Mouse (Mus musculus) forebrain, postnatal 0 days (tissue): ENCODE measurements around the gene Krtap11-1. TPM values are rescaled to one million over a fixed set of nuclear protein-coding genes. Genes with fewer than 3 reads are reported as not detected.
A peak's percentile ranks its signal among the peaks of the same experiment; 100 is the strongest.

Source experiments
- ATAC-seq: fragments of 200-750 bp; cut with Nextera tagmentation; 2 replicates; pipeline ENCODE4 v1.8.0; 2017; ENCODE audit warnings: mild to moderate bottlenecking, moderate library complexity
- DNase-seq: peaks from one replicate; pipeline ENCODE4 v3.0.0-alpha.2; 2015
- H3K27ac ChIP-seq: fragments of 300-500 bp; sonication (generic); 2 replicates; pipeline ENCODE4 v1.5.1; 2014; ENCODE audit warnings: low read depth, mild to moderate bottlenecking, antibody characterized with exemption, low read length, moderate library complexity, mixed read lengths
- H3K27me3 ChIP-seq: fragments of 300-500 bp; sonication (generic); 2 replicates; pipeline ENCODE4 v1.6.1; 2014; ENCODE audit warnings: mild to moderate bottlenecking, low read length, mixed read lengths; ENCODE audit not compliant: insufficient read depth
- H3K36me3 ChIP-seq: fragments of 300-500 bp; sonication (generic); 2 replicates; pipeline ENCODE4 v1.6.1; 2014; ENCODE audit warnings: mild to moderate bottlenecking, moderate library complexity; ENCODE audit not compliant: insufficient read depth
- H3K4me1 ChIP-seq: fragments of 300-500 bp; sonication (generic); 2 replicates; pipeline ENCODE4 v1.6.1; 2014; ENCODE audit warnings: antibody characterized with exemption; ENCODE audit not compliant: insufficient read depth
- H3K4me2 ChIP-seq: fragments of 300-500 bp; sonication (generic); 2 replicates; pipeline ENCODE4 v1.6.1; 2014; ENCODE audit warnings: low read depth, mild to moderate bottlenecking, moderate library complexity
- H3K4me3 ChIP-seq: fragments of 300-500 bp; sonication (generic); 2 replicates; pipeline ENCODE4 v1.5.1; 2014; ENCODE audit warnings: low read depth, low read length, mixed read lengths
- H3K9ac ChIP-seq: fragments of 300-500 bp; sonication (generic); 2 replicates; pipeline ENCODE4 v1.6.1; 2014; ENCODE audit warnings: mild to moderate bottlenecking
- H3K9me3 ChIP-seq: fragments of 300-500 bp; sonication (generic); 2 replicates; pipeline ENCODE4 v1.6.1; 2016; ENCODE audit warnings: low read length
- CTCF ChIP-seq: sonication (generic); IDR thresholded peaks from 2 replicates; pipeline ENCODE4 v1.5.1; 2016; ENCODE audit warnings: antibody characterized with exemption, control low read depth, low read depth
- WGBS: fragments of 180-500 bp; shearing (Covaris S2); extraction: QIAGEN DNeasy Blood & Tissue Kit; methylation state at CpG from one replicate; pipeline ENCODE4 v1.1.7; 2014; 5-methylcytosine and 5-hydroxymethylcytosine counted together
- polyA plus RNA-seq: library from polyadenylated mRNA; unstranded; fragments of >200 nt; fragmentation: Nextera tagmentation; extraction: Ambion mirVana; gene quantifications from 2 replicates; pipeline ENCODE4 v1.2.1, GENCODE M21; 2015
- total RNA-seq: library from RNA; depleted of rRNA; stranded (reverse); fragments of >200 nt; gene quantifications from 2 replicates; pipeline ENCODE4 v1.2.3, GENCODE M21; 2014; rRNA removed

Krtap11-1 gene
- total RNA-seq (not detected in 2 replicates), polyA plus RNA-seq (not detected in 2 replicates)

- no peaks in the 10 kb centered on the region for H3K27me3 ChIP-seq
- DNase-seq (no peak), ATAC-seq (no peak)
- WGBS: 93% methylated on average over 5 of the region's 5 CpGs
- H3K27ac ChIP-seq: no peak within 1 kb of the TSS
- no peaks in the 10 kb centered on the region for H3K4me1 ChIP-seq
- H3K4me2 ChIP-seq: no peak within 1 kb of the TSS
- no peaks in the 10 kb centered on the region for H3K9me3 ChIP-seq
- H3K9ac ChIP-seq: no peak within 1 kb of the TSS
- no peaks in the 10 kb centered on the region for H3K36me3 ChIP-seq
- no peak for TF ChIP-seq CTCF
- H3K4me3 ChIP-seq: no peak within 1 kb of the TSS
Measured at GRCm38 (mm10) chr16:89571083-89571482, at the start of gene Krtap11-1. TSS of gene Krtap11-1 (minus strand) at chr16:89571183.

DNA sequence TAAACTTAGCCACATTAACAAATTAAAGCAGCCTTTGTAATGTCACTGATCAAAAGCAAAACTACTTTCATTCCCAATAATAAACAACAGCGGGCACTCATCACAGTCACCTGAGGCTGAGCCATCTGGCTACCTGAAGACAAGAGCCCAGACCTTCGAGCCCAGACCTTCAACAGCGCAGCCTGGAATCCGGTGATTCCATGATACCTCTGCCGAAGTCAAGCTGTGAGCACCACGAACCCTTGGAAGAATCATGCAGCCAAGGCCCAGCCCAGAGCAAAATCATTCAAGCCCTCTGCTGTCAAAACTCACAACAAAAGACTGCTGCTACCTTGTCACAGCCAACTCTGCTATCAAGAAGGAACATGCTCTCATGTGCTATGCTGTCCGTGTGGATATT, 47.2 kb upstream of the Krtap11-1 start:
- H3K9me3 ChIP-seq: no peaks in the 10 kb centered on the region
- no peak for ATAC-seq
- no peaks in the 10 kb centered on the region for H3K36me3 ChIP-seq
- no peak overlapping the region for H3K4me3 ChIP-seq
- no peak overlapping the region for H3K27ac ChIP-seq
- no peak overlapping the region for H3K4me2 ChIP-seq
- H3K27me3 ChIP-seq: no peaks in the 10 kb centered on the region
- no peak for DNase-seq
- no peak overlapping the region for H3K9ac ChIP-seq
- no peak for TF ChIP-seq CTCF
- H3K4me1 ChIP-seq: no peaks in the 10 kb centered on the region
- WGBS: 92% methylated on average over 7 of the region's 7 CpGs

DNA sequence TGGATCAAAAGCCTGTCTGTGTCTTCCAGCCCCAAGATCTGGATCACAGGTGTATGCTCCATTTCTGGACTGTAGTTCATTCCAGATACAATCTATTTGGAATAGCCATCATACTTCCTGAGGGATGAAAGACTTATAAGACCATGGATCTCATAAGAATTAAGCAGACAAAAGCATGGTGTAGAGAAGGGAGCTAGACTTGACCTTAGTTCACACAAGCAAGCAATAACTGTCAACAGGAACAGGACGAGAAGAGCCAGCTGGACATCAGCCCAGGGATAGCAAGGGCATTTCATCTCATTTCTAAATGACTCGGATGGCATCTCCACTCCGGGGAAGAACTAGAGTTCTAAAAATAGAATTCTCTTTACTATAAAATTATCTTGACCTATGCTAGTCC, 46.3 kb upstream of the Krtap11-1 start:
- no peak for DNase-seq

DNA sequence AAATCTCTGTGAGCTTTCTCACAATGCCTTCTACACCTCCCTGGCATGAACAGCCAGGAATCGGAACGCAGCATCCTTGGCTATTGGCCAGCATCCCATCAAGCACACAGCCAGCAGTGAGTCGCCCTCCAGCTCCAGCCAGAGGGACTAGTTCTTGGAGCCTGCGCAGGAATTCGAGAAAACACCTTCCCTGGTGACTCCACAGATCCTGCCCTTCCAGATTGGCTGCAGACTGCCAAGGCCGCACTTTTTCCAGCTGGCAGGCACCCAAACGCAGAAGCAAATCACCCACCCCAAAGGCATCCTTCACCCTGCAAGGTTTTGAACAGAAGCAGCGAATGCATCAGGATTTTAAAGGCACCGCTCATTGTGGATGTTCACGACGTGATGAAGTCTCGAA, 42.7 kb upstream of the Krtap11-1 start:
- no peaks in the 10 kb centered on the region for H3K36me3 ChIP-seq
- no peak for TF ChIP-seq CTCF
- no peak for ATAC-seq
- H3K4me2 ChIP-seq: no peak overlapping the region
- no peak overlapping the region for H3K4me3 ChIP-seq
- no peak overlapping the region for H3K27ac ChIP-seq
- no peaks in the 10 kb centered on the region for H3K9me3 ChIP-seq
- WGBS: 50% methylated on average over 12 of the region's 12 CpGs
- no peaks in the 10 kb centered on the region for H3K27me3 ChIP-seq
- no peaks in the 10 kb centered on the region for H3K4me1 ChIP-seq
- DNase-seq: peak; percentile 13
- H3K9ac ChIP-seq: no peak overlapping the region

More for the DNA sequence above, 46.3 kb upstream of the Krtap11-1 start:
- no peak overlapping the region for H3K9ac ChIP-seq
- no peaks in the 10 kb centered on the region for H3K36me3 ChIP-seq
- no peak overlapping the region for H3K27ac ChIP-seq
- no peak overlapping the region for H3K4me3 ChIP-seq
- H3K27me3 ChIP-seq: no peaks in the 10 kb centered on the region
- no peak overlapping the region for H3K4me2 ChIP-seq
- WGBS: 74% methylated on average over 3 of the region's 3 CpGs
- TF ChIP-seq CTCF: no peak
- no peaks in the 10 kb centered on the region for H3K4me1 ChIP-seq
- no peak for ATAC-seq
- no peaks in the 10 kb centered on the region for H3K9me3 ChIP-seq

- WGBS: 66% methylated on average over 4 of the region's 4 CpGs
- Histone ChIP-seq H3K27me3 (no peaks in the 10 kb centered on the region), H3K9me3 (no peaks in the 10 kb centered on the region), H3K4me1 (no peaks in the 10 kb centered on the region), H3K4me2 (no peak overlapping the region), H3K27ac (no peak overlapping the region), H3K4me3 (no peak overlapping the region), H3K36me3 (no peaks in the 10 kb centered on the region), H3K9ac (no peak overlapping the region)
- no peak for DNase-seq
- no peak for TF ChIP-seq CTCF
- no peak for ATAC-seq
Measured at GRCm38 (mm10) chr16:89608791-89609185, 37.8 kb upstream of the Krtap11-1 start.

DNA sequence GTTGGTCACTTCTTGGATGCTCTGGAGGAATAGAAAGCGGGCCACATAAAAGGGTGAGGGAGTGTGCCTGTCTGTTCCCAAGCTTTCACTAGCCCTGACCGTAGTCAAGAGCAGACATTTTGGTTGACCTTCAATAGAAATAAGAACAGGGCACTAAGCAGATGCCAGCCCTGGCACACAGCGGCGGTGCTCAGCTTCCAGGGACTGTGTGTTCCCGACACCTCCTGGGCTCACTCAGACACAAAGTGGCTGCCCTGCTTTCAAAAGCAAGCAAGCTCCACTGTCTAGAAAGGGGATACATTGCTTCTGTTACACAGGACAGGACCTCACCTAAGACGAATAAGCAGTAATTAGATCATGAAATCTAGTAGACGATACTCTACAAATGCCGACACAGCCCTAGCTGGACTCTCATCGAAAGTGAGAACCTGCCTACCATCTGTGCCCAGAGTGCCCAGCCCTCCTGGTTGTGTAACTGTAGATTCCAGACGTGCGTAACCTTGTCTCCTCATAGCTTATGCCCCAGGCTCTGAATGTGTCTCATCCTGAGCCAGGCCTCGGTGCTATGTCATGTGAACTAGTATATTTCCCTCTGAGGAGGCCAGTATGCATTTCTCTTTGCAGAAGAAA, 37.3 kb upstream of the Krtap11-1 start:
- ATAC-seq: no peak
- Histone ChIP-seq H3K9ac (no peak overlapping the region), H3K27me3 (no peaks in the 10 kb centered on the region), H3K36me3 (no peaks in the 10 kb centered on the region), H3K4me2 (no peak overlapping the region), H3K9me3 (no peaks in the 10 kb centered on the region), H3K4me3 (no peak overlapping the region), H3K27ac (no peak overlapping the region), H3K4me1 (no peaks in the 10 kb centered on the region)
- no peak for DNase-seq
- no peak for TF ChIP-seq CTCF
- WGBS: 94% methylated on average over 12 of the region's 12 CpGs

GRCm38 (mm10) chr16:89606951-89607350, 36.0 kb upstream of the Krtap11-1 start:
- no peak overlapping the region for H3K9ac ChIP-seq
- no peaks in the 10 kb centered on the region for H3K27me3 ChIP-seq
- no peak overlapping the region for H3K27ac ChIP-seq
- H3K9me3 ChIP-seq: no peaks in the 10 kb centered on the region
- 91% methylated on average over 3 of the region's 3 CpGs for WGBS
- H3K4me1 ChIP-seq: no peaks in the 10 kb centered on the region
- TF ChIP-seq CTCF: no peak
- no peak for DNase-seq
- H3K4me3 ChIP-seq: no peak overlapping the region
- H3K4me2 ChIP-seq: no peak overlapping the region
- no peak for ATAC-seq
- H3K36me3 ChIP-seq: no peaks in the 10 kb centered on the region

- Histone ChIP-seq H3K9me3 (peaks cover 5% of the 10 kb centered on the region; the same call in 1 of the 2 replicates), H3K9ac (no peak overlapping the region), H3K4me3 (no peak overlapping the region), H3K27ac (no peak overlapping the region), H3K4me2 (no peak overlapping the region), H3K36me3 (no peaks in the 10 kb centered on the region), H3K4me1 (no peaks in the 10 kb centered on the region), H3K27me3 (no peaks in the 10 kb centered on the region)
- ATAC-seq (no peak), DNase-seq (no peak)
- 72% methylated on average over 3 of the region's 3 CpGs for WGBS
- no peak for TF ChIP-seq CTCF
Measured at GRCm38 (mm10) chr16:89587209-89587608, 16.2 kb upstream of the Krtap11-1 start.
